Mouse (Mus musculus): ENCODE results near the gene Rabac1. TPM values are rescaled to one million over a fixed set of nuclear protein-coding genes. Genes with fewer than 3 reads are reported as not detected.

Gene Rabac1
- 205 and 226 TPM in 2 replicates for polyA plus RNA-seq (2012; ENCODE audit: insufficient read depth, insufficient read length, missing spikeins)

DNA sequence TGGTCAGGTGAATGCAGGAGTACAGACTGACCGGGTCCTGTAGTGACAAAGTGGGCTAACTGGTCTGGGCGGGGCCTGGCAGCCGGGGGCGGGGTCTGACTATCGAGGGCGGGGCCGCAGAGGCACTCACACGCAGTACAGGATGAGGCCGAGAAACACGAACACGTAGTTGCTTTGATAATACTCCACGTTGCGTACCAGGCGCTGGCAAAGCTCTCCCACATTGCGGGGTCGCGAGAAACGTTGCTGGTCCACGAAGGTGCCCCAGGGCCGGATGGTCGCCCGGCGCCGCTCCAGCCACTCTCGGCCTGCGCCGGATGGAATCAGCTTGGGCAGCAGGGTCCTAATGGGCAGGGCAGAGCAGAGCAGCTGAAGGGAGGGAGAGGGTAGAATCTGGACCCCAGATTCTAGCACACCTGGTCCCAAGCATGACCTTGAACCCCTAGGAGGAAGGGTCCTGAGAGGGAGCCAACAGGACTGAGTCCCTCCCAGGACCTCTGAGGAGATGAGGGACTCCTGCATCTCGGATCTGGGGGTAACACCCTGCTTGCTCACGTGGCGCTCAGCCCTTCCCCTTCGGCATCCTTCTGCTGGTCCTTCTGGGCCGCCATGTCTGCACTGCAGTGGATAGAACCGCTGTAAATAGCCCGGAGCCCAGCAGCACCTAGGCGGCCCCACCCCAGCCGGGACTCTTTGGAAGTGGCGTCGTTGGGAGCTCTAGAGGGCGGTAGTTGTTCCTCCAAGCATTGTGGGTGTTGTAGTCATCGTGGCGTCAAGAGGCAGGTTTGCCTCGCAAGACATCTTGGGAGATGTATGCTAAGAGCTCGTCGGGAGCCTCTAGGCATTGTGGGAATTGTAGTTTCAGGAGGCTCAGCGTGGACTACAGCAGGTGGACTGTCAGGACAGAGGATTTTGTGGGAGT is at the start of gene Rabac1:
Gene Rabac1 (minus strand): TSS at position 783 of the 922 bp plus-strand sequence.
- H3K4me3 ChIP-seq (ENCODE audit: insufficient read depth, low read length), result peak within 1 kb of the TSS; percentile 65
- H3K27ac ChIP-seq (ENCODE audit: insufficient read depth, low read depth, low read length), result 0 out of 2 replicates have a peak within 1 kb of the TSS, but pooled peaks have one; percentile 2
- peaks cover 6% of the 10 kb centered on the region; the same call in 1 of the 2 replicates for H3K4me1 ChIP-seq (ENCODE audit: control insufficient read depth, insufficient read depth, low read length)
- TF ChIP-seq POLR2A (IDR thresholded peaks at IDR 0.05; ENCODE audit: borderline replicate concordance, low read depth, low read length) (no peak), CTCF (IDR thresholded peaks at IDR 0.05; ENCODE audit: low read depth, low read length) (no peak)

DNA sequence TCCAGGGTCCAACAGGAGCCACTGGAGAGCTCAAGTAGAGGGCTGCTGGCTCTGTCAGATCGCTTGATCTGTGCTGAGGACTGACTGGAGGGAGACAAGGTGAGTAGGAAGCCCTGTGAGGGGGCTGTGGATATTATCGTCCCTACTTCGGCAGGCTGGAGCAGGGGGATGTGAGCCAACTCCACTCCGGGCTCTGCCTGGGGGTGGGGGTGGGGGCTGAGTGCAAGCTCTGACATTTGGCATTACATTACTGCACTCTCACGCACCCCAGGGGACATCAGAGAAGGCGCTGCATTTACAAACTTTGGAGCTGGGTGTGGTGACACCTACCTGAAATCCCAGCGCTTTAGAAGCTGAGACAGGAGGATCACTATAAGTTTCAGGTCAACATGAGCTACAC is 39.0 kb upstream of the Rabac1 start:
- no peak overlapping the region for H3K4me3 ChIP-seq (ENCODE audit: insufficient read depth, low read length)
- no peak for TF ChIP-seq CTCF (IDR thresholded peaks at IDR 0.05; ENCODE audit: low read depth, low read length)
- TF ChIP-seq POLR2A (IDR thresholded peaks at IDR 0.05; ENCODE audit: borderline replicate concordance, low read depth, low read length), result no peak
- H3K27ac ChIP-seq (ENCODE audit: insufficient read depth, low read depth, low read length), result no peak overlapping the region
- H3K4me1 ChIP-seq (ENCODE audit: control insufficient read depth, insufficient read depth, low read length), result peaks cover 14% of the 10 kb centered on the region

- peak; percentile 63 for TF ChIP-seq CTCF (IDR thresholded peaks at IDR 0.05; ENCODE audit: low read depth, low read length)
- TF ChIP-seq POLR2A (IDR thresholded peaks at IDR 0.05; ENCODE audit: borderline replicate concordance, low read depth, low read length), result no peak
- no peak overlapping the region for H3K27ac ChIP-seq (ENCODE audit: insufficient read depth, low read depth, low read length)
- H3K4me1 ChIP-seq (ENCODE audit: control insufficient read depth, insufficient read depth, low read length), result peaks cover 19% of the 10 kb centered on the region
- H3K4me3 ChIP-seq (ENCODE audit: insufficient read depth, low read length), result peak overlapping the region; percentile 31
Observed at GRCm38 (mm10) chr7:25010090-25010913, 37.7 kb upstream of the Rabac1 start.

DNA sequence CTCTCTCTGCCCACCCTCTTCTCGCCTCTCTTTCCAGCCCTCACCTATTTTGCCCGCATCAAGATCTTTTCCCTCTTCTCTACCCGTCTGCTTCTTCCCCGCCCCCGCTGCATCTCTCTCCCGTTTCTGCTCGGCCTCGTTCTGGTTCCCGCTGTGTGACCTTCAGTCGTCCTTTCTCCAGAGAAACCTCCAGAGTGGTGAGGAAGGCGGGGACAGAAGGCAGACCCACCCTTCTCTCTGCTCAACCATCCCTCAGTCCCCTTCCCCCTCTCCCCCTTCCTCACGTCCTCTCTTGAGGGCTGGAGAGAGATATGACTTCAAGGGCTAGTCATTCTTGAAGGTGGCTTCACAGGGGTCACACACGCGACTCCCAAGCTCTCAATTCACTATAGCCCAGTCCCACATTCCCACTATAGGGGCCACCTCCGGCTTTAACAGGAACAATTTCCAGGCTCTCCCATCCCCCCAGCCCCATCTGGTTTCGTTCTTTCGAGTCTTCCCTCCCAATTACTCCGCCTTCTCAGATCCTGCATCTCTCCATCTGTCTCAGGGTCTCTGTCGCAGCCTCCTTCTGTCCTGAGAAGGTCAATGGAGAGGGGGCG is 36.6 kb upstream of the Rabac1 start:
- no peak overlapping the region for H3K4me3 ChIP-seq (ENCODE audit: insufficient read depth, low read length)
- TF ChIP-seq CTCF (IDR thresholded peaks at IDR 0.05; ENCODE audit: low read depth, low read length) (no peak), POLR2A (IDR thresholded peaks at IDR 0.05; ENCODE audit: borderline replicate concordance, low read depth, low read length) (no peak)
- peaks cover 21% of the 10 kb centered on the region for H3K4me1 ChIP-seq (ENCODE audit: control insufficient read depth, insufficient read depth, low read length)
- H3K27ac ChIP-seq (ENCODE audit: insufficient read depth, low read depth, low read length), result no peak overlapping the region

- H3K4me3 ChIP-seq (ENCODE audit: insufficient read depth, low read length), result no peak overlapping the region
- H3K4me1 ChIP-seq (ENCODE audit: control insufficient read depth, insufficient read depth, low read length), result peaks cover 21% of the 10 kb centered on the region
- TF ChIP-seq POLR2A (IDR thresholded peaks at IDR 0.05; ENCODE audit: borderline replicate concordance, low read depth, low read length) (no peak), CTCF (IDR thresholded peaks at IDR 0.05; ENCODE audit: low read depth, low read length) (no peak)
- H3K27ac ChIP-seq (ENCODE audit: insufficient read depth, low read depth, low read length), result no peak overlapping the region
Observed at GRCm38 (mm10) chr7:25008635-25009034, 36.1 kb upstream of the Rabac1 start.

- Histone ChIP-seq H3K4me1 (ENCODE audit: control insufficient read depth, insufficient read depth, low read length) (peaks cover 21% of the 10 kb centered on the region), H3K27ac (ENCODE audit: insufficient read depth, low read depth, low read length) (no peak overlapping the region), H3K4me3 (ENCODE audit: insufficient read depth, low read length) (no peak overlapping the region)
- TF ChIP-seq POLR2A (IDR thresholded peaks at IDR 0.05; ENCODE audit: borderline replicate concordance, low read depth, low read length), result no peak
- TF ChIP-seq CTCF (IDR thresholded peaks at IDR 0.05; ENCODE audit: low read depth, low read length), result no peak
Observed at GRCm38 (mm10) chr7:25007609-25008374, 35.2 kb upstream of the Rabac1 start.

GRCm38 (mm10) chr7:25006586-25007364 is 34.2 kb upstream of the Rabac1 start:
- Histone ChIP-seq H3K4me1 (ENCODE audit: control insufficient read depth, insufficient read depth, low read length) (peaks cover 21% of the 10 kb centered on the region), H3K4me3 (ENCODE audit: insufficient read depth, low read length) (peak overlapping the region; percentile 96), H3K27ac (ENCODE audit: insufficient read depth, low read depth, low read length) (peak overlapping the region; percentile 88)
- TF ChIP-seq POLR2A (IDR thresholded peaks at IDR 0.05; ENCODE audit: borderline replicate concordance, low read depth, low read length), result no peak
- TF ChIP-seq CTCF (IDR thresholded peaks at IDR 0.05; ENCODE audit: low read depth, low read length), result no peak

DNA sequence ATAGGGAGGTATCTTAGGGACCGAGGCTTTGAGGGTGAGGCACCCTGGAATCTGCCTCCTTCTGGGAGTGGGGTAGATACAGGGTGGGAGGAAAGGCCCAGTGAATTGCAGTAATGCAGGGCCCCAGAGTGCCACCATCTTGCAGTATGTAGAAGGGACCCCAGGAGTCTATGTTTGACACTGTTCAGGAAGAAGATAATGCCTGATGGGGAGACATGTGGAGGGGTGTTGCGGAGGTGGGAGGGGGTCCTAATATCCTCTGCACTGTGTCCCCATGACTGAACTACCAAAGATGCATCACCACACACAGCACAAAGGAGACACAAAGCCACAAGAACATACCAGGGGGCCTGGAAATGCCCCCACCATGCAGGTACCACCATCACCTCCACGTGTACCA is 33.6 kb upstream of the Rabac1 start:
- peaks cover 21% of the 10 kb centered on the region for H3K4me1 ChIP-seq (ENCODE audit: control insufficient read depth, insufficient read depth, low read length)
- TF ChIP-seq POLR2A (IDR thresholded peaks at IDR 0.05; ENCODE audit: borderline replicate concordance, low read depth, low read length) (no peak), CTCF (IDR thresholded peaks at IDR 0.05; ENCODE audit: low read depth, low read length) (no peak)
- peak overlapping the region; percentile 88 for H3K27ac ChIP-seq (ENCODE audit: insufficient read depth, low read depth, low read length)
- H3K4me3 ChIP-seq (ENCODE audit: insufficient read depth, low read length), result peak overlapping the region; percentile 96

Data from bone marrow macrophage, adult 2 months (primary cell).